Mouse (Mus musculus) CD4-positive, CD25-positive, alpha-beta regulatory T cell, adult 4 months (primary cell): ENCODE results near the gene Phlda3. TPM values are rescaled to one million over a fixed set of nuclear protein-coding genes. Genes with fewer than 3 reads are reported as not detected.

ENCODE experiments used
- ATAC-seq: one replicate; pipeline ENCODE4 v1.8.0; 2017
- polyA plus RNA-seq, 2 experiments: library from polyadenylated mRNA; unstranded; fragments of 100-300 nt; shearing (Covaris generic); gene quantifications; one replicate each; pipeline ENCODE4 v1.2.1; 2017

The Phlda3 gene
- polyA plus RNA-seq, 2 experiments from 2014 or later: 0.58 to 0.98 TPM

GRCm38 (mm10) chr1:135793370-135794215 lies 27.7 kb downstream of the Phlda3 start:
- peak; percentile 72 for ATAC-seq

GRCm38 (mm10) chr1:135794216-135795134 lies 28.6 kb downstream of the Phlda3 start:
- ATAC-seq: no peak

GRCm38 (mm10) chr1:135798492-135798891 lies 32.6 kb downstream of the Phlda3 start:
- ATAC-seq: no peak

- ATAC-seq: no peak
These were observed 33.2 kb downstream of the Phlda3 start for GRCm38 (mm10) chr1:135799109-135799627.

GRCm38 (mm10) chr1:135800192-135800950 lies 34.5 kb downstream of the Phlda3 start:
- no peak for ATAC-seq

- ATAC-seq: peak; percentile 80
These were observed 41.6 kb downstream of the Phlda3 start for GRCm38 (mm10) chr1:135807546-135807945.

GRCm38 (mm10) chr1:135810180-135810579 lies 44.3 kb downstream of the Phlda3 start:
- ATAC-seq: no peak

GRCm38 (mm10) chr1:135811016-135811646 lies 45.2 kb downstream of the Phlda3 start:
- peak; percentile 70 for ATAC-seq

- no peak for ATAC-seq
These were observed 46.3 kb downstream of the Phlda3 start for GRCm38 (mm10) chr1:135812205-135812604.

- no peak for ATAC-seq
These were observed 46.7 kb downstream of the Phlda3 start for GRCm38 (mm10) chr1:135812618-135813017.

- ATAC-seq: no peak
These were observed 47.2 kb downstream of the Phlda3 start for GRCm38 (mm10) chr1:135813071-135813470.

- no peak for ATAC-seq
These were observed 47.9 kb downstream of the Phlda3 start for GRCm38 (mm10) chr1:135813687-135814395.

GRCm38 (mm10) chr1:135814531-135814930 lies 48.6 kb downstream of the Phlda3 start:
- no peak for ATAC-seq

- ATAC-seq: peak; percentile 79
These were observed 51.7 kb downstream of the Phlda3 start for GRCm38 (mm10) chr1:135817595-135817994.

- peak; percentile 32 for ATAC-seq
These were observed 52.7 kb downstream of the Phlda3 start, which contains the start of gene Lad1 for GRCm38 (mm10) chr1:135818481-135819086. Lad1 (plus strand) TSS chr1:135818598.

Other genes with a start within 250 kb of the Phlda3 start
- gene Nav1, start 158.8 kb upstream of the Phlda3 start, polyA plus RNA-seq: under 1 TPM; 0.29 to 0.98 TPM
- 10 to 100 TPM; 21.7 to 38.1 TPM for gene Csrp1, start 46.1 kb upstream of the Phlda3 start, polyA plus RNA-seq
- gene Tnni1, start 13.3 kb downstream of the Phlda3 start, polyA plus RNA-seq: not detected
- gene Lad1, start 52.5 kb downstream of the Phlda3 start, polyA plus RNA-seq: 10 to 100 TPM in 1 of 2 experiments, 1 to 10 TPM in 1; 9.2 to 13.6 TPM
- 1 to 10 TPM in 1 of 2 experiments, under 1 TPM in 1; 0.83 to 1.4 TPM for gene Tnnt2, start 70.2 kb downstream of the Phlda3 start, polyA plus RNA-seq
- gene Pkp1, start 153.1 kb downstream of the Phlda3 start, polyA plus RNA-seq: not detected
- not detected for gene Igfn1, start 240.2 kb downstream of the Phlda3 start, polyA plus RNA-seq
- 10 to 100 TPM; 36.4 to 64.0 TPM for gene Tmem9, start 242.0 kb downstream of the Phlda3 start, polyA plus RNA-seq